Mouse (Mus musculus) spleen, adult 2 months (tissue): ENCODE results near the gene Atg9b. TPM values are rescaled to one million over a fixed set of nuclear protein-coding genes. Genes with fewer than 3 reads are reported as not detected.
"Not testable (repeated sequence)": the region's sequence is repeated elsewhere in the genome, so short reads cannot be mapped to it uniquely, and the experiment has no call there.

Source experiments
- DNase-seq, 2 experiments: peaks; one replicate each; pipeline versions ENCODE4 v3.0.0 to v3.0.0-alpha.2; 2012 to 2021; ENCODE audit warnings: low spot score in 2 of 2, low read depth in 1 of 2
- H3K27ac ChIP-seq: fragments of 200-500 bp; 2 replicates; pipeline ENCODE4 v1.5.1; 2012; ENCODE audit warnings: low read length, inconsistent platforms; ENCODE audit not compliant: insufficient read depth
- H3K27me3 ChIP-seq: fragments of 200-500 bp; 2 replicates; pipeline ENCODE4 v1.6.1; 2012; ENCODE audit warnings: mild to moderate bottlenecking, moderate library complexity, low read length, inconsistent platforms; ENCODE audit not compliant: control insufficient read depth, insufficient read depth
- H3K36me3 ChIP-seq: fragments of 200-500 bp; 2 replicates; pipeline ENCODE4 v1.6.1; 2012; ENCODE audit warnings: mild to moderate bottlenecking, low read length, inconsistent platforms; ENCODE audit not compliant: control insufficient read depth, insufficient read depth
- H3K4me1 ChIP-seq: fragments of 200-500 bp; 2 replicates; pipeline ENCODE4 v1.6.1; 2011; ENCODE audit warnings: inconsistent platforms; ENCODE audit not compliant: control insufficient read depth, insufficient read depth, insufficient read length
- H3K4me3 ChIP-seq: fragments of 200-500 bp; 2 replicates; pipeline ENCODE4 v1.5.1; 2011; ENCODE audit warnings: mild to moderate bottlenecking, inconsistent platforms; ENCODE audit not compliant: insufficient read depth, insufficient read length; ENCODE audit errors: extremely low read depth
- CTCF ChIP-seq: fragments of 200-500 bp; IDR thresholded peaks from 2 replicates; pipeline ENCODE4 v1.5.1; 2011; ENCODE audit warnings: mild to moderate bottlenecking, inconsistent platforms; ENCODE audit not compliant: insufficient read depth, insufficient read length, insufficient replicate concordance; ENCODE audit errors: extremely low read depth
- POLR2A ChIP-seq: fragments of 200-500 bp; IDR thresholded peaks from 2 replicates; pipeline ENCODE4 v1.6.1; 2011; ENCODE audit warnings: low read depth, low read length, inconsistent platforms
- WGBS: fragments of 180-500 bp; shearing (Covaris S2); methylation state at CpG from one replicate; pipeline ENCODE4 v1.1.7; 2018; 5-methylcytosine and 5-hydroxymethylcytosine counted together
- polyA plus RNA-seq: library from polyadenylated mRNA; depleted of rRNA; stranded (reverse); fragments of >200 nt; gene quantifications from 2 replicates; pipeline ENCODE4 v1.2.3, GENCODE M21; 2012

Atg9b gene
- polyA plus RNA-seq, 1 experiment = 0.71 TPM

DNA sequence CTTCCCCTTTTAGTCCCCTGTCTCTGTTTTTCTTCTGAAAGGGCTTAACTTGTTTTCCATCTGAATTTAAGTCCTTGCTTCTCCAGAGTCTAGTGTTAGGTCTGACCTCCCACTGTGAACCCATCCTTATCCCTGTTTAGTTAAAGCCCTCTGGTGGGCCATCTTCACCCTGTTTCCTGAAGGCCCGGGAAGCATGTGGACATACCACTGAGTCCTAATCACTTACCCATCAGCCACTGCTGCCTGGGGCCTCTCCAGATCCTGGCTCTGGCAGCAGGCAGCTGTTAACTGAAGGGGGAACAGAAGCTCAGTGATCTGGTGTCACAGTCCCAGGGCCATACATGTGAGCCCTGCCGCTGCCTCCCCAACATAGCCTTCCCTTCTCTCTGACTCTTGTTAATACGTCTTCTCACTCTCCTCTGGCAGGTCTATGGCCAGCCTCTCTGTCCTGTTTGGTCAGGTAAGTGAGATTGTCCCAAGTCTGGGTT is 13.5 kb upstream of the Atg9b start:
- H3K4me1 ChIP-seq = no peaks in the 10 kb centered on the region
- H3K27ac ChIP-seq = no peak overlapping the region
- peaks cover 3% of the 10 kb centered on the region; the same call in 1 of the 2 replicates for H3K36me3 ChIP-seq
- 91% methylated on average over 3 of the region's 3 CpGs for WGBS
- no peak overlapping the region for H3K4me3 ChIP-seq
- no peak for TF ChIP-seq POLR2A
- no peak for TF ChIP-seq CTCF
- DNase-seq = no peak
- H3K27me3 ChIP-seq = no peaks in the 10 kb centered on the region

DNA sequence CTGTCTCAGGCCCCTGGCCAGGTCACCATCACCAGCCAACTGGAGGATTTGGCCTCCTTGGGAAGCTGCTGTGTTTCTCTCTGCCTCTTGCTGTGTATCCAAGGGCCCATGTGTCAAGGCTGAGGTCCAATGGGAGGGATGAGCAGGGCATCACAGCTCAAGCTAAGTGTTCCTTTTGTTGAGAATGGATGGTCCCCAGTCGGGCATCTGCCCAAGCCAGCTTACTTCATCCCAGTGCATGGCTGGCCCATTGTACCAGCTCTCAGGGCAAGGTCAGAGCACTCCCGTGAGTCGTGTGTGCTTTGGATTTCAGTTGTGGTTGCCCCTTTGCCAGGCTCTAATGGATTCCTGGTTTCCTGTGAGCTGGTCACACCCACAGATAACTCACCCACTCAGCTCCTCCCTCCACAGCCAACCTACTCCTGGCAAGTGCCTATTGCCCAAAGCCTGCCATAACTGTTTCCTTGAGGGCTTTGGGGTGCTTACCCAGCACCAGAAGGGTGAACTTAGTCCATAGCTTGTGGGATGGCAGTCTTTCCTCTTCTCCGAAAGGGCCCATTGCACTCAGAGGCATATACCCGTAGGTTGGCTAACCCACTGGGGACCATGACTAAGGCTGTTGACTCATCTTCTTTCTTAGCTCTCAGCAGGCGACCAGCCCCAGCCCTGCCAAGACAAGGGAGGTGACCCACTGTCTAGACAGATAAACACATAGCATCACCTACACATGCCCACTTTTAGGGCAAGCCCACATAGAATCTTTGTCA is 12.8 kb upstream of the Atg9b start:
- TF ChIP-seq CTCF (no peak), POLR2A (no peak)
- no peaks in the 10 kb centered on the region for H3K27me3 ChIP-seq
- no peak overlapping the region for H3K27ac ChIP-seq
- H3K4me1 ChIP-seq = no peaks in the 10 kb centered on the region
- WGBS = 76% methylated on average over 6 of the region's 6 CpGs
- H3K4me3 ChIP-seq = no peak overlapping the region
- H3K36me3 ChIP-seq = peaks cover 3% of the 10 kb centered on the region; the same call in 1 of the 2 replicates
- no peak for DNase-seq

DNA sequence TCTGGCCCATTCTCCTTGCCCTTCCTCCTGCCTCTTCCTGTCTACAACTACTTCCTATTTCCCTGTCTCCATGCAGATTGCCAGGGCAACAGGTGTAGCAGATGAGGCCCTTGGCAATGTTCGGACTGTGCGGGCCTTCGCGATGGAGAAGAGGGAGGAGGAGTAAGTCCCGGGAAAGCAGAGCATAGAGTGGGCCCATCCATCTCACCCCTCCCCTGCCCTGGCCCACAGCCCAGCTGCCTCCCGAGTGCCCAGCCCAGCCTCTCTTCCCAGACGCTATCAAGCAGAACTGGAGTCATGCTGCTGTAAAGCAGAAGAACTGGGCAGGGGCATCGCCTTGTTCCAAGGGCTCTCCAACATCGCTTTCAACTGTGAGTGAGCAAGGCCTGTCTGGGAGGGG is 10.0 kb upstream of the Atg9b start:
- DNase-seq = no peak
- Histone ChIP-seq H3K36me3 (peaks cover 3% of the 10 kb centered on the region; the same call in 1 of the 2 replicates), H3K27me3 (no peaks in the 10 kb centered on the region), H3K27ac (no peak overlapping the region), H3K4me3 (no peak overlapping the region), H3K4me1 (no peaks in the 10 kb centered on the region)
- TF ChIP-seq POLR2A (no peak), CTCF (no peak)
- WGBS = 94% methylated on average over 9 of the region's 9 CpGs

DNA sequence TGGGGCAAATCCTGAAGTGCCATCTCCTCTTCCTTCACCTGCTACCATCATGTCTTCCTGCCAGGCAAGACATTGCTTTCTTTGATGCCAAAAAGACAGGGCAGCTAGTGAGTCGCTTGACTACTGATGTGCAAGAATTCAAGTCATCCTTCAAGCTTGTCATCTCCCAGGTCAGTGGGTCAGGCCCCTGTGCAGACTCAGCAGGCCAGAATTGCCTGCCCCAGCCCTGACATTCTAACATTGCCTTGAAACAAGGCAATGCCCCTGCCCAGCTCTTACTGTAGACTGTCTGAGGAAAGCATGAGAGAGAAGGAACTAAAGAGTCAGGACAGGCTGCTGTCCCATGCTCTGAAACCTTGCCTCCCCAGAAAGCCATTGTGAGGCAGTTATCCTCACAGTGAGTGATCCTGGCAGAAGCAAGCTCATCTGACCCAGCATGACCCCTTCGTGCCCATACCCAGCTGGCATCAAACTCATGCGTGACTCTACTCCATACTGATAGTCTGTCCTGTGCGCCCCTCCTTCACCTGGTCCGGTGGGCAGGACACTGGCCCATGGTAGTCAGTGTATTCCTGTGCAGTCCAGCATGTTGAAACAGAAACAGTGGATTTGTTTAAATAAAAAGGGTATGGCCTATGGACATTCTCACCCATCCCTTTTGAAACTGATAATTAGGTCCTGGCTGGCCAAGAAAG is 9.1 kb upstream of the Atg9b start:
- DNase-seq = no peak
- Histone ChIP-seq H3K27ac (no peak overlapping the region), H3K4me1 (no peaks in the 10 kb centered on the region), H3K36me3 (0 out of 2 replicates have a peak, but pooled peaks cover 1% of the 10 kb centered on the region), H3K27me3 (no peaks in the 10 kb centered on the region), H3K4me3 (no peak overlapping the region)
- WGBS = 94% methylated on average over 5 of the region's 5 CpGs
- TF ChIP-seq CTCF (no peak), POLR2A (no peak)

DNA sequence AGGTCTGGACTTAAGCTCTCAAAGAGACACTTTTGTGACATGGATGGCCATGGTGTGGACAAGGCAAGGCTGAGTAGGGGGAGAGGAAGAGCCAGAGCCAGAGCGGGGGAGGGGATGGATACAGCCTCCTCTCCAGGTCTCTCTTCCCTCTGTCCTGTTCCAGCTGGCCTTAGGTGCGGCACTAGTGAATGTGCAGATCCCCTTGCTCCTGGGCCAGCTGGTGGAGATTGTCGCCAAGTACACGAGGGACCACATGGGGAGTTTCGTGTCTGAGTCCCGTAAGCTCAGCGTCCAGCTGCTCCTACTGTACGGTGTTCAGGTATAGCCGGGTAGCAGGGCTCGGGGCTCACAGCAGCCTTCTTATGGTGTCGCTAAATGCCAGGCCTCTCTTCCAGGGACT is 8.4 kb upstream of the Atg9b start:
- Histone ChIP-seq H3K27me3 (no peaks in the 10 kb centered on the region), H3K27ac (no peak overlapping the region), H3K36me3 (0 out of 2 replicates have a peak, but pooled peaks cover 1% of the 10 kb centered on the region), H3K4me3 (no peak overlapping the region), H3K4me1 (no peaks in the 10 kb centered on the region)
- no peak for DNase-seq
- WGBS = 95% methylated on average over 11 of the region's 11 CpGs
- no peak for TF ChIP-seq POLR2A
- no peak for TF ChIP-seq CTCF

DNA sequence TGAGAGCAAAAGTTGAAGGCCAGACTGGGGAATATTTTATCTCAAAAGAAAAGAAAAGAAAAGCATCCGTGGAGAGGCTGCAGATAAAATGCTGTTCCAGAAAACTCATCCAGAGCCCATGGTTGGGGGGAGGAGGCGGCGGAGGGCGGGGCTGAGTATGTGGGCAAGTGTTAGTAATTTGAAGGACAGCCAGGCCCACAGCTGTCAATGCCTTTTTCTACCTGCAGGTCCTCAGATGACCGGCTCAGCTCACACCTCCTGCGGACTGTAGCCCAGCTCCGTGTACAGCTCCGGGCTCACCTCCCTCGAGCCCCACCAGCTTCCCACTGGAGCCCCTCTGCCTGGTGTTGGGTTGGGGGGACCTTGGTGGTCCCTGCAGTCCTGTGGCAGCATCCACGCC is 7.7 kb upstream of the Atg9b start:
- Histone ChIP-seq H3K4me3 (no peak overlapping the region), H3K27me3 (no peaks in the 10 kb centered on the region), H3K36me3 (0 out of 2 replicates have a peak, but pooled peaks cover 1% of the 10 kb centered on the region), H3K27ac (no peak overlapping the region), H3K4me1 (no peaks in the 10 kb centered on the region)
- TF ChIP-seq POLR2A (no peak), CTCF (no peak)
- DNase-seq = no peak
- 92% methylated on average over 10 of the region's 10 CpGs for WGBS

DNA sequence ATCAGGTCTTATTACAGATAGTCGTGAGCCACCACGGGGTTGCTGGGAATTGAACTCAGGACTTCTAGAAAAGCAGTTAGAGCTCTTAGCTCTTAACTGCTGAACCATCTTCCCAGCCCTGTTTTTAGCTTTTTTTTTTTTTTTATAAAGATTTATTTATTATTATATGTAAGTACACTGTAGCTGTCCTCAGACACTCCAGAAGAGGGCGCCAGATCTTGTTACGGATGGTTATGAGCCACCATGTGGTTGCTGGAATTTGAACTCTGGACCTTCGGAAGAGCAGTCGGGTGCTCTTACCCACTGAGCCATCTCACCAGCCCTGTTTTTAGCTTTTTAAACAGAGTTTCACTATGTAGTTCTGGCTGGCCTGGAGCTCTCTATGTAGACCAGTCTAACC is 4.3 kb upstream of the Atg9b start:
- not testable (repeated sequence) for H3K27me3 ChIP-seq, H3K4me1 ChIP-seq, DNase-seq, H3K36me3 ChIP-seq, H3K4me3 ChIP-seq, H3K27ac ChIP-seq
- 88% methylated on average over 6 of the region's 6 CpGs for WGBS
